Mouse (Mus musculus): ENCODE measurements around the gene Rwdd1.

DNA sequence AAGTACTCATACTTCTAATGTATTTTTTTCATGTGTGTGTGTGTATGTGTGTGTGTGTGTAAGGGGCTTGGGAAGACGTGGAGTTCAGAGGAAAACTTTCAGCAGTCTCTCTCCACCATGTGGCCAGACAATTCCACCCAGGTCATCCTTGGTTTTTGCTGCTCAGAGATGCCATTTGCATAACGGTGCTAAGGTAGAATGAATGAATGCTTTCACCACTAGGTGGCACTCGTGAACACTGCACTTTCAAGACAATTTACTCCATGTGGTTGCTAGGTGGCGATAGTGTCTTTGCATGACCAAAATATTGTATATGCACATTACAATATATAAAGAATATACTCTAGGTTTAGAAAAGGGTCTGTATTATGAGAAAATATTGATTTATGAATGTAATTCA is 32.7 kb downstream of the Rwdd1 start:
- TF ChIP-seq CTCF (IDR thresholded peaks at IDR 0.05; ENCODE audit: borderline replicate concordance, control insufficient read depth, extremely low read depth, insufficient read depth, low read length, poor library complexity) = no peak
- no peak for TF ChIP-seq POLR2A (IDR thresholded peaks at IDR 0.05; ENCODE audit: control insufficient read depth, extremely low read depth, insufficient read depth, low read length, poor library complexity)
